Comparison of ENCODE assay signal across 8 mouse cellular contexts in genomic region chr8:126849411-126850188, GRCm38 (mm10).
A peak's percentile ranks its signal among the peaks of the same experiment; 100 is the strongest.
DNase-seq lines count a peak whose midpoint lies in the region; ATAC-seq and TF ChIP-seq lines count a peak whose summit lies in the region.

No protein-coding gene starts in this region.

- H3K36me3 ChIP-seq in liver, postnatal 0 days (replicated peaks; ENCODE audit: insufficient read depth, low read length): no peaks in the 10 kb centered on the region

- H3K9ac ChIP-seq in liver, postnatal 0 days (replicated peaks): no peak overlapping the region

- H3K9me3 ChIP-seq in liver, postnatal 0 days (ENCODE audit: low read length): no peaks in the 10 kb centered on the region

- H3K4me1 ChIP-seq in liver, postnatal 0 days (ENCODE audit: insufficient read depth): peaks cover 59% of the 10 kb centered on the region

- H3K4me2 ChIP-seq in liver, postnatal 0 days (ENCODE audit: low read depth, low read length): peak overlapping the region; percentile 26; the same call in 1 of the 2 replicates

- H3K27ac ChIP-seq in liver, postnatal 0 days (ENCODE audit: low read depth): peak overlapping the region; percentile 76

- peak; percentile 64 for ATAC-seq in liver, postnatal 0 days

- DNase-seq in B cell, adult 2 months: peak; percentile 80 to 83
- peak; percentile 85 for DNase-seq in NIH3T3 (ENCODE audit: low read depth)
- DNase-seq in gastrocnemius, postnatal 10 days: peak; percentile 33
- DNase-seq in induced T-regulatory cell, adult 2 months (ENCODE audit: low read depth): peak; percentile 77
- peak; percentile 69 for DNase-seq in liver, postnatal 0 days
- DNase-seq in skeletal muscle tissue, adult 2 months (ENCODE audit: low read depth, low spot score): peak; percentile 79
- DNase-seq in cerebellum, adult 8-10 months: no peak
- no peak for DNase-seq in frontal cortex, postnatal 10 days (ENCODE audit: low spot score in 2 of 2)

- no peaks in the 10 kb centered on the region for H3K27me3 ChIP-seq in liver, postnatal 0 days (ENCODE audit: insufficient read depth, low read length)

- peak; percentile 65 for TF ChIP-seq CTCF in liver, postnatal 0 days (IDR thresholded peaks at IDR 0.05; ENCODE audit: low read depth)

- no peak overlapping the region for H3K4me3 ChIP-seq in liver, postnatal 0 days (ENCODE audit: low read depth, low read length)

- WGBS in liver, postnatal 0 days (ENCODE audit: insufficient replicate concordance): 23% methylated on average over 9 of the region's 9 CpGs

- peak; percentile 69 for TF ChIP-seq EP300 in liver, postnatal 0 days (IDR thresholded peaks at IDR 0.05; ENCODE audit: low read depth)

Comparison
In these comparisons a context has a peak if more than half of its experiments do, and no peak if none do; other contexts are left out.
1. DNase-seq: peak in B cell, adult 2 months (2 of 2), NIH3T3 (single experiment), gastrocnemius, postnatal 10 days (single experiment), induced T-regulatory cell, adult 2 months (single experiment), liver, postnatal 0 days (single experiment) and skeletal muscle tissue, adult 2 months (single experiment); none in cerebellum, adult 8-10 months (single experiment) and frontal cortex, postnatal 10 days (0 of 2).